Mouse (Mus musculus) ES-E14 (cell line): ENCODE results near the gene Sox5.

ENCODE experiments used
- HCFC1 ChIP-seq: IDR thresholded peaks from 2 replicates; pipeline ENCODE4 v1.6.1; 2012; ENCODE audit warnings: low read length, inconsistent platforms, borderline replicate concordance; ENCODE audit not compliant: insufficient read depth
- MAFK ChIP-seq: IDR thresholded peaks from 2 replicates; pipeline ENCODE4 v1.6.1; 2014; ENCODE audit warnings: mild to moderate bottlenecking, low read depth, low read length, inconsistent platforms; ENCODE audit not compliant: insufficient read depth
- ZC3H11A ChIP-seq: IDR thresholded peaks from 2 replicates; pipeline ENCODE4 v1.6.1; 2012; ENCODE audit warnings: low read depth, mild to moderate bottlenecking, inconsistent platforms, low read length, borderline replicate concordance

DNA sequence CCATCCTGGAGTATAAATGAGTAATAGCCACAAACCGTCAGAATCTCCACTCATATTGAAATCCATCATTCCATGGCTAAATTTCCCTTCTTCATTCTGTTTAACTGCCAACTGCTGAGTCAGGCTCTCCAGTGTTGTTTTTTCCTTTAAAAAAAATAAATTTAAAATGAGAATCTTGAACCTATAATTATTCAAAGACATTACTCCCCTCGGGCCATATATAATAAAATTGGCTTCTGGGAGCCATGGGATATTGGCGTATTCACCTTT is 937.1 kb downstream of the Sox5 start:
- TF ChIP-seq MAFK, result no peak
- no peak for TF ChIP-seq HCFC1
- TF ChIP-seq ZC3H11A, result no peak
